Mouse (Mus musculus): ENCODE data around the gene Sqstm1. TPM values are rescaled to one million over a fixed set of nuclear protein-coding genes. Genes with fewer than 3 reads are reported as not detected.

Sqstm1 gene
- total and polyA plus RNA-seq, 3 experiments = 200 to 421 (median 298) TPM

- intact Hi-C loops (cut with DNase I) = no loop called here
- no peaks in the 10 kb centered on the region for H3K79me2 ChIP-seq (replicated peaks; ENCODE audit: control insufficient read depth, insufficient read depth, low read length)
- H3K27me3 ChIP-seq (ENCODE audit: control insufficient read depth, insufficient read depth, low read length) = no peaks in the 10 kb centered on the region
- H3K27ac ChIP-seq = no peak overlapping the region
- whole genome bisulfite sequencing = 75% methylated on average over 11 of the region's 11 CpGs
- no peaks in the 10 kb centered on the region; the same call in 1 of the 2 replicates for H3K4me1 ChIP-seq (ENCODE audit: control insufficient read depth, insufficient read depth, low read length)
- no peak for DNase-seq
- H3K4me3 ChIP-seq = no peak overlapping the region
- H3K36me3 ChIP-seq (ENCODE audit: control insufficient read depth, insufficient read depth, low read length) = no peaks in the 10 kb centered on the region
- H3K9ac ChIP-seq (ENCODE audit: low read depth, low read length) = no peak overlapping the region
- TF ChIP-seq CTCF (IDR thresholded peaks at IDR 0.05) = no peak
- no peak for TF ChIP-seq EP300 (IDR thresholded peaks at IDR 0.05; ENCODE audit: insufficient read depth, low read depth, low read length)
- no peak for TF ChIP-seq POLR2A (IDR thresholded peaks at IDR 0.05; ENCODE audit: insufficient read depth, low read depth, low read length)
Measured at GRCm38 (mm10) chr11:50252684-50253265, 42.1 kb upstream of the Sqstm1 start.

- H3K9ac ChIP-seq (ENCODE audit: low read depth, low read length) = no peak overlapping the region; the same call in 1 of the 2 replicates
- H3K4me1 ChIP-seq (ENCODE audit: control insufficient read depth, insufficient read depth, low read length) = no peaks in the 10 kb centered on the region; the same call in 1 of the 2 replicates
- 62% methylated on average over 3 of the region's 3 CpGs for WGBS
- no peak for TF ChIP-seq POLR2A (IDR thresholded peaks at IDR 0.05; ENCODE audit: insufficient read depth, low read depth, low read length)
- no peak for TF ChIP-seq EP300 (IDR thresholded peaks at IDR 0.05; ENCODE audit: insufficient read depth, low read depth, low read length)
- TF ChIP-seq CTCF (IDR thresholded peaks at IDR 0.05) = no peak
- no peaks in the 10 kb centered on the region for H3K79me2 ChIP-seq (replicated peaks; ENCODE audit: control insufficient read depth, insufficient read depth, low read length)
- intact Hi-C loops (cut with DNase I) = no loop called here
- no peak overlapping the region; the same call in 1 of the 2 replicates for H3K27ac ChIP-seq
- H3K4me3 ChIP-seq = no peak overlapping the region
- no peaks in the 10 kb centered on the region for H3K27me3 ChIP-seq (ENCODE audit: control insufficient read depth, insufficient read depth, low read length)
- H3K36me3 ChIP-seq (ENCODE audit: control insufficient read depth, insufficient read depth, low read length) = no peaks in the 10 kb centered on the region
- DNase-seq = no peak
Measured at GRCm38 (mm10) chr11:50252166-50252565, 41.5 kb upstream of the Sqstm1 start.

- H3K27ac ChIP-seq = no peak overlapping the region
- TF ChIP-seq POLR2A (IDR thresholded peaks at IDR 0.05; ENCODE audit: insufficient read depth, low read depth, low read length) (no peak), EP300 (IDR thresholded peaks at IDR 0.05; ENCODE audit: insufficient read depth, low read depth, low read length) (no peak), CTCF (IDR thresholded peaks at IDR 0.05) (no peak)
- intact Hi-C loops (cut with DNase I) = no loop called here
- no peaks in the 10 kb centered on the region for H3K27me3 ChIP-seq (ENCODE audit: control insufficient read depth, insufficient read depth, low read length)
- H3K4me3 ChIP-seq = no peak overlapping the region
- 79% methylated on average over 7 of the region's 7 CpGs for whole genome bisulfite sequencing
- H3K4me1 ChIP-seq (ENCODE audit: control insufficient read depth, insufficient read depth, low read length) = no peaks in the 10 kb centered on the region
- H3K36me3 ChIP-seq (ENCODE audit: control insufficient read depth, insufficient read depth, low read length) = no peaks in the 10 kb centered on the region
- no peaks in the 10 kb centered on the region for H3K79me2 ChIP-seq (replicated peaks; ENCODE audit: control insufficient read depth, insufficient read depth, low read length)
- H3K9ac ChIP-seq (ENCODE audit: low read depth, low read length) = no peak overlapping the region
- no peak for DNase-seq
Measured at GRCm38 (mm10) chr11:50248473-50249171, 38.0 kb upstream of the Sqstm1 start.

GRCm38 (mm10) chr11:50245269-50245668 is 34.6 kb upstream of the Sqstm1 start:
- intact Hi-C loops (cut with DNase I) = no loop called here
- Histone ChIP-seq H3K27me3 (ENCODE audit: control insufficient read depth, insufficient read depth, low read length) (no peaks in the 10 kb centered on the region), H3K36me3 (ENCODE audit: control insufficient read depth, insufficient read depth, low read length) (no peaks in the 10 kb centered on the region), H3K9ac (ENCODE audit: low read depth, low read length) (no peak overlapping the region), H3K4me3 (no peak overlapping the region), H3K4me1 (ENCODE audit: control insufficient read depth, insufficient read depth, low read length) (no peaks in the 10 kb centered on the region; the same call in 1 of the 2 replicates), H3K27ac (no peak overlapping the region; the same call in 1 of the 2 replicates), H3K79me2 (replicated peaks; ENCODE audit: control insufficient read depth, insufficient read depth, low read length) (no peaks in the 10 kb centered on the region)
- no peak for TF ChIP-seq EP300 (IDR thresholded peaks at IDR 0.05; ENCODE audit: insufficient read depth, low read depth, low read length)
- TF ChIP-seq POLR2A (IDR thresholded peaks at IDR 0.05; ENCODE audit: insufficient read depth, low read depth, low read length) = no peak
- TF ChIP-seq CTCF (IDR thresholded peaks at IDR 0.05) = no peak
- WGBS = 61% methylated on average over 5 of the region's 5 CpGs
- DNase-seq = no peak

GRCm38 (mm10) chr11:50243926-50244325 is 33.3 kb upstream of the Sqstm1 start:
- WGBS = 71% methylated on average over 6 of the region's 6 CpGs
- Histone ChIP-seq H3K36me3 (ENCODE audit: control insufficient read depth, insufficient read depth, low read length) (no peaks in the 10 kb centered on the region), H3K9ac (ENCODE audit: low read depth, low read length) (no peak overlapping the region), H3K27ac (no peak overlapping the region), H3K79me2 (replicated peaks; ENCODE audit: control insufficient read depth, insufficient read depth, low read length) (no peaks in the 10 kb centered on the region), H3K4me3 (no peak overlapping the region), H3K4me1 (ENCODE audit: control insufficient read depth, insufficient read depth, low read length) (no peaks in the 10 kb centered on the region; the same call in 1 of the 2 replicates), H3K27me3 (ENCODE audit: control insufficient read depth, insufficient read depth, low read length) (no peaks in the 10 kb centered on the region)
- no peak for DNase-seq
- intact Hi-C loops (cut with DNase I) = no loop called here
- TF ChIP-seq CTCF (IDR thresholded peaks at IDR 0.05) (no peak), EP300 (IDR thresholded peaks at IDR 0.05; ENCODE audit: insufficient read depth, low read depth, low read length) (no peak), POLR2A (IDR thresholded peaks at IDR 0.05; ENCODE audit: insufficient read depth, low read depth, low read length) (no peak)
